Mouse (Mus musculus) ES-E14 (cell line): ENCODE measurements at regions not wholly inside any gene's neighbourhood (a gene's known extent, or its start where the extent isn't known, plus 50 kb on each side); places are given as distances from the start of the nearest gene placed in this dataset.

Experiments
- DNase-seq: peaks from one replicate; pipeline ENCODE4 v3.0.0-alpha.2; 2013; ENCODE audit warnings: low read depth, low spot score
- H3K27ac ChIP-seq: 2 replicates; pipeline ENCODE4 v1.5.1; 2012; ENCODE audit warnings: low read depth, mild to moderate bottlenecking, low read length, moderate library complexity, mixed read lengths; ENCODE audit not compliant: poor library complexity, insufficient read depth, severe bottlenecking
- H3K36me3 ChIP-seq: 2 replicates; pipeline ENCODE4 v1.6.1; 2012; ENCODE audit warnings: mild to moderate bottlenecking, low read length, moderate library complexity, mixed read lengths; ENCODE audit not compliant: control insufficient read depth, poor library complexity, insufficient read depth, severe bottlenecking
- H3K4me1 ChIP-seq, 2 experiments: fragments of 150-350 bp in 1 of 2; sonication (generic) in 1 of 2; 2 replicates each; pipeline ENCODE4 v1.6.1; 2012; ENCODE audit warnings: low read length in 2 of 2, mild to moderate bottlenecking in 1 of 2, mixed read lengths in 1 of 2; ENCODE audit not compliant: control insufficient read depth in 2 of 2, insufficient read depth in 2 of 2, poor library complexity in 1 of 2
- H3K4me3 ChIP-seq, 2 experiments: fragments of 150-350 bp in 1 of 2; sonication (generic) in 1 of 2; 2 replicates each; pipeline ENCODE4 v1.5.1; 2012; ENCODE audit warnings: low read length in 2 of 2, low read depth in 1 of 2, mild to moderate bottlenecking in 1 of 2, mixed read lengths in 1 of 2; ENCODE audit not compliant: insufficient read depth in 1 of 2, poor library complexity in 1 of 2, severe bottlenecking in 1 of 2
- H3K9ac ChIP-seq: 2 replicates; pipeline ENCODE4 v1.6.1; 2012; ENCODE audit warnings: low read depth, mild to moderate bottlenecking, low read length, mixed read lengths; ENCODE audit not compliant: poor library complexity, insufficient read depth, severe bottlenecking
- H3K9me3 ChIP-seq: fragments of 150-350 bp; sonication (generic); 2 replicates; pipeline ENCODE4 v1.6.1; 2012; ENCODE audit warnings: low read depth, mild to moderate bottlenecking, low read length; ENCODE audit not compliant: control insufficient read depth, insufficient read depth
- CHD2 ChIP-seq: IDR thresholded peaks from 2 replicates; pipeline ENCODE4 v1.6.1; 2014; ENCODE audit warnings: mild to moderate bottlenecking, low read depth, low read length, inconsistent platforms
- HCFC1 ChIP-seq: IDR thresholded peaks from 2 replicates; pipeline ENCODE4 v1.6.1; 2012; ENCODE audit warnings: low read length, inconsistent platforms, borderline replicate concordance; ENCODE audit not compliant: insufficient read depth
- MAFK ChIP-seq: IDR thresholded peaks from 2 replicates; pipeline ENCODE4 v1.6.1; 2014; ENCODE audit warnings: mild to moderate bottlenecking, low read depth, low read length, inconsistent platforms; ENCODE audit not compliant: insufficient read depth
- ZC3H11A ChIP-seq: IDR thresholded peaks from 2 replicates; pipeline ENCODE4 v1.6.1; 2012; ENCODE audit warnings: low read depth, mild to moderate bottlenecking, inconsistent platforms, low read length, borderline replicate concordance
- ZNF384 ChIP-seq: IDR thresholded peaks from 2 replicates; pipeline ENCODE4 v1.6.1; 2012; ENCODE audit warnings: low read depth, low read length, inconsistent platforms
- in situ Hi-C, 2 experiments: fragments of 600-800 bp; cut with MboI; formaldehyde crosslinking; loops; one replicate each; pipeline ENCODE4 v1.15.1; 2025; ENCODE audit warnings: low sequenced_read_pairs in 2 of 2, inconsistent platforms in 1 of 2; ENCODE audit not compliant: unreplicated experiment in 2 of 2

GRCm38 (mm10) chr4:9107295-9107694 is 868.5 kb upstream of the Car8 start:
- Histone ChIP-seq H3K4me3 (no peak overlapping the region), H3K4me1 (peaks cover 0 to 2% of the 10 kb centered on the region in 2 experiments; a peak in 1 of 4 replicates), H3K9me3 (no peaks in the 10 kb centered on the region), H3K36me3 (no peaks in the 10 kb centered on the region), H3K9ac (no peak overlapping the region), H3K27ac (no peak overlapping the region)
- in situ Hi-C loops, result no loop called here
- TF ChIP-seq HCFC1 (no peak), MAFK (no peak), ZC3H11A (no peak), CHD2 (no peak), ZNF384 (no peak)
- no peak for DNase-seq

DNA sequence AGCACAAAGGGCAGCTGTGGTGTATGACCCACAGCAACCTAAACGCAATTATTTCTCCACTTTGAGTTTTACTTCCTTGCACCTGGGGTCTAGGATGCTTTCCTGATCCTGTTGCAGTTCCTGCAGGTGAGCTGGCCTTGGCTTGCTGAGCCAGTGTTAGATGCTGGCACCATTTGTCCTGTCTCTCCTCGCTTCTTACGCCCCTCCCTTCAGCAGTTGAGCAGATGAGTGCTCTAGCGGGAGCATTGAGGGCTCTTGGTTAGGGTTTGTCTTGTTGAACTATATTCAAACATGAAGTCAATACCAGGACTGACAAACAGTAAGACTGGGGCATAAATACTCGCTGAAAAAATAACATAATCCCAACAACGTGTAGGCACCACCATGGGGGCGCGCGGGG is 867.9 kb upstream of the Car8 start:
- TF ChIP-seq HCFC1 (no peak), ZNF384 (no peak), CHD2 (no peak), ZC3H11A (no peak), MAFK (no peak)
- in situ Hi-C loops, result no loop called here

DNA sequence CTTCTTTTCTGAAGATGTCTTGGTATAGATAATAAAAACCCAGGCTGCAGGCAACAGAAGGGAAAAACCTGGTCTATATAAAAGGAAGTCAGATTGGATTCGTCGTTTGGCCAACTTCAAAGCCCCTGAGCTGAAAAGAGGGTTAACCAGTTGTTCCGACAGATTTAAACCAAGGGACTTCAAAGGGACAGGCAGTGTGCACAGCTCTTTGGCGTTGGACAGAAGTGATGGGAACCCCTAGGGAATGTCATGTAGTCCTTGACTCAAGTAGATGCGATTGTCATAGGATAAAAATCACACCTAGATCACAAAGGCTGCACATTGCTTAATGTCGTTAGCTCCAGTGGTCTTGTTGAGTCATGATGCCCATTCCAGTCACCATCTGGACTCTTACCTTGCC is 865.8 kb upstream of the Car8 start:
- DNase-seq, result no peak
- Histone ChIP-seq H3K36me3 (no peaks in the 10 kb centered on the region), H3K4me3 (no peak overlapping the region), H3K27ac (no peak overlapping the region), H3K9ac (no peak overlapping the region), H3K4me1 (no peaks in the 10 kb centered on the region), H3K9me3 (no peaks in the 10 kb centered on the region)
- in situ Hi-C loops, result no loop called here
- TF ChIP-seq MAFK (no peak), ZC3H11A (no peak), CHD2 (no peak), HCFC1 (no peak), ZNF384 (no peak)

More for the DNA sequence above, 867.9 kb upstream of the Car8 start:
- DNase-seq, result no peak
- H3K9me3 ChIP-seq, result no peaks in the 10 kb centered on the region
- H3K27ac ChIP-seq, result no peak overlapping the region
- no peak overlapping the region for H3K4me3 ChIP-seq
- H3K9ac ChIP-seq, result no peak overlapping the region
- peaks cover 0 to 2% of the 10 kb centered on the region in 2 experiments; a peak in 1 of 4 replicates for H3K4me1 ChIP-seq
- H3K36me3 ChIP-seq, result no peaks in the 10 kb centered on the region

DNA sequence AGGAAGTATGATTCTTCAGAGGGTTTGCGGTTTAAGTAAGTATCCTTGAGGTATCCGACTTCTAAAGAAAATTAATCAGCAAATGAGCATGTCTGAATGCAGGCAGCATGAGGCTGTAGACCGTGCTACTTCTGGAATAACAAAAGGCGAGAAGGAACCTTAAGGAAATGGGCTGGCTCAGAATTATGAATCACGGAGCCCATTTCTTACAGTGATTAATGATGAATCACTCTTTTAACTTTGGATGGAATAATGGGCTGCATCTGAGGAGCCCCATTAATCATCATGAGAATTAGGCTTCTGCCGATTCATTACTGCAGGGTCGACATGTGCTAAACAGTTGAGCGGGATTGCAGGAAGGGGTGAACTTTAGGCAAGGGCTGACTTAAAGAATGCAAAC is 865.1 kb upstream of the Car8 start:
- in situ Hi-C loops, result no loop called here
- Histone ChIP-seq H3K4me1 (no peaks in the 10 kb centered on the region), H3K4me3 (no peak overlapping the region), H3K36me3 (no peaks in the 10 kb centered on the region), H3K27ac (no peak overlapping the region), H3K9ac (no peak overlapping the region), H3K9me3 (no peaks in the 10 kb centered on the region)
- TF ChIP-seq HCFC1, result no peak
- no peak for TF ChIP-seq ZC3H11A
- no peak for TF ChIP-seq ZNF384
- no peak for DNase-seq

GRCm38 (mm10) chr4:9096809-9097700 is 858.2 kb upstream of the Car8 start:
- no peaks in the 10 kb centered on the region for H3K9me3 ChIP-seq
- H3K27ac ChIP-seq, result no peak overlapping the region
- TF ChIP-seq ZC3H11A (peak; percentile 98), HCFC1 (no peak)
- H3K4me1 ChIP-seq, result no peaks in the 10 kb centered on the region
- DNase-seq, result peak; percentile 78
- H3K4me3 ChIP-seq, result no peak overlapping the region; a peak in 1 of 4 replicates
- H3K36me3 ChIP-seq, result no peaks in the 10 kb centered on the region
- H3K9ac ChIP-seq, result no peak overlapping the region
- in situ Hi-C loops, result loop anchor here in 1 of 2 experiments (10.0 kb wide), 1 partner anchor 502 kb away; no protein-coding TSS in a partner anchor
